Mouse (Mus musculus) heart, embryonic 16.5 days (tissue): Measurements from ENCODE around the gene Lrp8. TPM values are rescaled to one million over a fixed set of nuclear protein-coding genes. Genes with fewer than 3 reads are reported as not detected.

Experiments
- ATAC-seq: fragments of 200-750 bp; cut with Nextera tagmentation; replicated peaks from 2 replicates; pipeline ENCODE4 v1.8.0; 2017; ENCODE audit warnings: moderate number of reproducible peaks; ENCODE audit not compliant: insufficient read depth, low FRiP score; ENCODE audit errors: extremely low read depth
- H3K27ac ChIP-seq: fragments of 300-500 bp; sonication (generic); 2 replicates; pipeline ENCODE4 v1.5.1; 2014; ENCODE audit warnings: mild to moderate bottlenecking, low read length, control low read depth, moderate library complexity
- H3K27me3 ChIP-seq: fragments of 300-500 bp; sonication (generic); 2 replicates; pipeline ENCODE4 v1.6.1; 2014; ENCODE audit warnings: low read length, mixed read lengths; ENCODE audit not compliant: control insufficient read depth, insufficient read depth
- H3K36me3 ChIP-seq: fragments of 300-500 bp; sonication (generic); 2 replicates; pipeline ENCODE4 v1.6.1; 2014; ENCODE audit not compliant: control insufficient read depth, insufficient read depth
- H3K4me1 ChIP-seq: fragments of 300-500 bp; sonication (generic); 2 replicates; pipeline ENCODE4 v1.6.1; 2014; ENCODE audit warnings: low read length, mixed read lengths; ENCODE audit not compliant: control insufficient read depth, insufficient read depth
- H3K4me2 ChIP-seq: fragments of 300-500 bp; sonication (generic); 2 replicates; pipeline ENCODE4 v1.6.1; 2014; ENCODE audit warnings: low read depth, mild to moderate bottlenecking, control low read depth, low read length
- H3K4me3 ChIP-seq: fragments of 300-500 bp; sonication (generic); 2 replicates; pipeline ENCODE4 v1.5.1; 2014; ENCODE audit warnings: mild to moderate bottlenecking, control low read depth, low read length
- H3K9ac ChIP-seq: fragments of 300-500 bp; sonication (generic); 2 replicates; pipeline ENCODE4 v1.6.1; 2014; ENCODE audit warnings: low read length, control low read depth
- H3K9me3 ChIP-seq: fragments of 300-500 bp; sonication (generic); replicated peaks from 2 replicates; pipeline ENCODE4 v1.6.1; 2016; ENCODE audit warnings: low read length; ENCODE audit not compliant: control insufficient read depth
- WGBS: fragments of 180-500 bp; shearing (Covaris S2); extraction: QIAGEN DNeasy Blood & Tissue Kit; methylation state at CpG from one replicate; pipeline ENCODE4 v1.1.7; 2014; 5-methylcytosine and 5-hydroxymethylcytosine counted together
- polyA plus RNA-seq: library from polyadenylated mRNA; unstranded; fragments of >200 nt; fragmentation: Nextera tagmentation; extraction: Ambion mirVana; gene quantifications from 2 replicates; pipeline ENCODE4 v1.2.1, GENCODE M21; 2015

Gene Lrp8
- polyA plus RNA-seq, 1 experiment from 2014 or later = 0.91 TPM

DNA sequence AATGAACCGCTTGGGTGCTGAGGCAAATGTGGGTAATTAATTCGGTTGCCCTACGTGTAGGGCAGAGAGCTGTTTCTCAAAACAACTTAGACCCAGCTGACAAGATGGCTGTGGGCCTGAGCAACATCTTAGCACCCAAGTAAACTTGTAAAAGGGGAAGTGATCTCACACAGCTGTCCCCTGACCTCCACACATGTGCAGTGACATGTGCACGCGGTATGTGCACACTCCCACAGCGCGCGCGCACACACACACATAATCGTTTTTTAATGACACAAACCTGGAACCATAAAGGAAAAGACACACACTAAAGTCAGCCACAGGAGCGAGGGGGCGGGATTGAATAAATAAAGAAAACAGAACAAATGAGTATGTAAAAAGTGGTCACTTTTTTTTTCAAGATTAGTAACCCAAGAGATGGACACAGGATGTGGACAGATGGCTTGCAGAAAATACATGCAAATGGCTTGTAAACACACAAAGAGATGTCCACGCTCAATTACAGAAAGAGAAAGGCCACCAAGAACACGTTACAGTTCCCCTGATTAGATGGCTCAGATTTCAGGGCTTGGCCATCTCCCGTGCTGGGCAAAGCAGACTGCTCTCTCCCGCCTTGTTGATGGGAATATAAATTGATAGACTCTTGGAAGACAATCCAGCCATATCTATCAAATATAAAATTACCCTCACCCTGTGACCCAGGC is 29.8 kb upstream of the Lrp8 start:
- no peak overlapping the region for H3K9ac ChIP-seq
- WGBS = 80% methylated on average over 16 of the region's 16 CpGs
- H3K4me2 ChIP-seq = no peak overlapping the region

DNA sequence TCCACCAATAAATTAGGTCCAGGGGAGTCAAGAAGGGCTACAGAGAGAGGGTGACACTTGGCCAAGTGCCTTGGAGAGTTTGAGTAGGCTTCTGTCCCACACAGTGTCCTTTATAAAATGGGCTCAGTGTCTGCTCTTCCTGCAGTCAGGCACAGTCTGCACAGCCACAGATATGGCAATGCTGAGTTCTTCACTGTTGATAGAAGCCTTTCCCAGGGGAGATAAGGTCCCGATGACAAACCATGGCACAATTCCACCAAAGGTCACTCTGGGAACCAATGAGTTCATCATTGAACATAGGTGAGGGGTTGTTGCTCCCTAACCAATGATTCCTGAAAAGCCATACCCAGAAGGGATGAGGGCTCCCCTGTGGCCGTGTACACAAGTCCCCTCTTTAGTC is 27.2 kb upstream of the Lrp8 start:
- H3K4me3 ChIP-seq = no peak overlapping the region
- H3K9me3 ChIP-seq = no peaks in the 10 kb centered on the region
- no peak overlapping the region for H3K9ac ChIP-seq
- no peak for ATAC-seq
- H3K36me3 ChIP-seq = no peaks in the 10 kb centered on the region
- no peak overlapping the region for H3K4me2 ChIP-seq
- 34% methylated on average over 2 of the region's 2 CpGs for WGBS
- H3K27me3 ChIP-seq = no peaks in the 10 kb centered on the region
- no peaks in the 10 kb centered on the region for H3K4me1 ChIP-seq
- H3K27ac ChIP-seq = no peak overlapping the region

More for the DNA sequence above, 29.8 kb upstream of the Lrp8 start:
- no peaks in the 10 kb centered on the region for H3K36me3 ChIP-seq
- no peak overlapping the region for H3K4me3 ChIP-seq
- H3K27ac ChIP-seq = no peak overlapping the region
- ATAC-seq = no peak
- H3K9me3 ChIP-seq = no peaks in the 10 kb centered on the region
- H3K4me1 ChIP-seq = no peaks in the 10 kb centered on the region
- no peaks in the 10 kb centered on the region for H3K27me3 ChIP-seq

DNA sequence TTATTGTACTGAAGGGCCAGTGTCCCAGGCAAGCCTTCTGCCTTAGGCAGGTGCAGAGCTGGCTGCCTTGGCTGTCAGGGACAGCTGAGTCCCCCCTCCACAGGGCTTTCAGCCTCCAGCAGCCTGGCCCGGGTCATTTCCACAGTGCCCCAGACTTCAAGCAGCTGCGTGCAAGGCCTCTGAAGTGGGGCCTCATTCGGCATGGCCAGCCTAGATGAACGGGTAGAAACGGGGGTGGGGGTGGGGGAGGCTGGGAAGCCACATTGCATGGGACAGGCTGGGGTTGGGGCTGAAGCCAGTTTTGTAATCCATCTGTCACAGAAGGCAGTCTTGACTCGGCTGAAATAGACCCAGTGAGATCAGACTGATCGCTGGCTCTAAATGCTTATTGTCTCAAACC is 26.4 kb upstream of the Lrp8 start:
- no peaks in the 10 kb centered on the region for H3K36me3 ChIP-seq
- H3K27me3 ChIP-seq = no peaks in the 10 kb centered on the region
- H3K9ac ChIP-seq = no peak overlapping the region
- H3K4me1 ChIP-seq = no peaks in the 10 kb centered on the region
- H3K4me3 ChIP-seq = no peak overlapping the region
- 41% methylated on average over 7 of the region's 7 CpGs for WGBS
- no peak overlapping the region for H3K27ac ChIP-seq
- no peaks in the 10 kb centered on the region for H3K9me3 ChIP-seq
- no peak overlapping the region for H3K4me2 ChIP-seq
- ATAC-seq = no peak

DNA sequence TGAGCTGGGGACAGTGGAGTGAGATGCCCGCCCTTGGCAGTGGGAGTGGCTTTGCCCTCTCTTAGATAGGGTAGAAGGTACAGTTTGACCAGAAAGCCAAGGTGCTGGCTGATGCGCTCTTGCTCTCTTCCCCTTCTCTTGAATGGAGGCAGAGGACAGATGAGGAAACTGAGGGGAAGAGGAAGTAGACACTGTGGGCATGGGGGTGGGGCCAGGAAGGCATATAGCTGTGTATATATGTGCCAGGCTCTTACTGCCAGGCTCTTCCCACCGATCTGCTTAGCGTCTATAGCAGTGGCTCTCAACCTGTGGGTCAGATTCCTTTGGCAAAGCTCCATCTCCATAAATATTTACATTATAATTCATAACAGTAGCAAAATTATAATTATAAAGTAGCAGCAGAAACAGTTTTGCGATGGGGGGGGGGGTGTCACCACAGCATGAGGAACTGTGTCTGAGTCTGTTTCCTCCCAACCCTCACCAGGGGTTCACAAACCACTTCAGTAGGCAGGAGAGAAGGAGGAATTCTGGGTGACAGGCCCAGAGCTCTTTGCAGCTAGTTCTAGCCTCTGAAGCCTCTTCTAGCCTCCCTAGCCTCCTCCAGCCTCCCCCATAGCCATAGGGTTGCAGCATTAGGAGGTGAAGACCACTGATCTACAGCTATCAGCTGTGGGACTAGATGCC is 24.9 kb upstream of the Lrp8 start:
- ATAC-seq = no peak
- H3K27ac ChIP-seq = no peak overlapping the region
- 68% methylated on average over 5 of the region's 5 CpGs for WGBS
- H3K9me3 ChIP-seq = no peaks in the 10 kb centered on the region
- H3K9ac ChIP-seq = no peak overlapping the region
- H3K4me2 ChIP-seq = no peak overlapping the region
- no peak overlapping the region for H3K4me3 ChIP-seq
- H3K36me3 ChIP-seq = no peaks in the 10 kb centered on the region
- no peaks in the 10 kb centered on the region for H3K4me1 ChIP-seq
- no peaks in the 10 kb centered on the region for H3K27me3 ChIP-seq

DNA sequence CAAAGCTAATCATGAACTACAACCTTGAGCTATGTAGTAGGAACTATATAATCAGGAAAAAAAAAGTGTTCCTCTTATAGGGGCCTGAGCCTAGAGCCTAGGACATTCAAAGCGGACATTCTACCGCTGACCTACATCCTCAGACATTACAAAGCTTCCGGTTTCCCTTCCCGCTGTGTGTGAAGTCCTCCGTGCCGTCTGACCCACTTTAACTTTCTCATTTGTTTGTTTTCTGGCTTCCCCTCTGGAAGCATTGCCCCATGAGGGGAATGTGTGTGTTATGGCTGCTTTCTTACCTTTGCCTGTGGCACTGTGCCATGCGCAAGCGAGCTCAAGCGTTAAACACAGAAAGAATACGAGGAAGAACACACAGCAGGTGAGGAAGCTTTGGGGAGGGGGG is 18.5 kb upstream of the Lrp8 start:
- WGBS = 69% methylated on average over 10 of the region's 10 CpGs
- Histone ChIP-seq H3K27me3 (no peaks in the 10 kb centered on the region), H3K27ac (no peak overlapping the region), H3K4me1 (no peaks in the 10 kb centered on the region), H3K4me2 (no peak overlapping the region), H3K4me3 (no peak overlapping the region), H3K9ac (no peak overlapping the region), H3K36me3 (no peaks in the 10 kb centered on the region), H3K9me3 (no peaks in the 10 kb centered on the region)
- ATAC-seq = no peak

DNA sequence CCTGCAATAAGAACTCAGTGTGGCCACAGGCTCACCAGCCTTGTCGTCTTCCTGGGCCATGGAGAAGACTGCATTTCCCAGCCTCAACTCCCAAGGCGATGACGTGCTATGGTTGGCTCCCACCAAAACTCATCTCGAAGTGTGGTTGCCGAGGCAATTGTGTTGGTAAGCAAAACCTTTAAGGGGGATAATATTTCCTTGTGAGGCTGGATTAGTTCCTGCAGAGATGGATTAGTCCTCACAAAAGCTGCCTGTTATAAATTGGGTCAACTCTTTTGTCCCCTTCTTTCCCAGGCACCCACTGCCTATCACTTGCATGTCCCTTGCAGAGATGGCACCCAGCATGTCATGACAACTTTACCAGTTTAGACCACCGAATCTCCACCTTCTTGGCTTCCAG is 13.2 kb upstream of the Lrp8 start:
- Histone ChIP-seq H3K9me3 (no peaks in the 10 kb centered on the region), H3K36me3 (no peaks in the 10 kb centered on the region), H3K4me3 (no peak overlapping the region), H3K27ac (no peak overlapping the region), H3K27me3 (no peaks in the 10 kb centered on the region), H3K9ac (no peak overlapping the region), H3K4me2 (no peak overlapping the region), H3K4me1 (no peaks in the 10 kb centered on the region)
- 82% methylated on average over 6 of the region's 6 CpGs for whole genome bisulfite sequencing
- no peak for ATAC-seq

DNA sequence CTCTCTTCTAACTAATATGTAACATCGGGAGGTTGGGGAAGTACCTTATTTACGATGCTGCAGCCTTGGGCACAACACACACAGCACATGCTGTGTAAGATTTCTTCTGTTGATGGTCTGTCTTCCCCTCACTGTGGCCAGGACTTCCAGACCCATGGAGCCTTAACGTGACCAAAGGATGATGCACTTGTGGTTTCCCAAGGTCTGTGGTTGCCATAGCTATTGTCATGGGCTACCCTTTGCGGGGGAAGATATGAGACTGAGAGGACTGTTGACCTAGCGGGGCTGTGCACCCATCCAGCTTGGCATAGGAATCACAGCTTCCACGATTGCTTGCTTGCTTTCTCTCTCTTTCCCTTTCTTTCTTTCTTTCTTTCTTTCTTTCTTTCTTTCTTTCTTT is 1.3 kb upstream of the Lrp8 start:
- Histone ChIP-seq H3K27ac (no peak overlapping the region), H3K36me3 (no peaks in the 10 kb centered on the region), H3K4me1 (peaks cover 15% of the 10 kb centered on the region), H3K4me2 (no peak overlapping the region), H3K9me3 (no peaks in the 10 kb centered on the region), H3K27me3 (peaks cover 21% of the 10 kb centered on the region), H3K9ac (no peak overlapping the region), H3K4me3 (no peak overlapping the region)
- no peak for ATAC-seq
- WGBS = 77% methylated on average over 6 of the region's 6 CpGs

DNA sequence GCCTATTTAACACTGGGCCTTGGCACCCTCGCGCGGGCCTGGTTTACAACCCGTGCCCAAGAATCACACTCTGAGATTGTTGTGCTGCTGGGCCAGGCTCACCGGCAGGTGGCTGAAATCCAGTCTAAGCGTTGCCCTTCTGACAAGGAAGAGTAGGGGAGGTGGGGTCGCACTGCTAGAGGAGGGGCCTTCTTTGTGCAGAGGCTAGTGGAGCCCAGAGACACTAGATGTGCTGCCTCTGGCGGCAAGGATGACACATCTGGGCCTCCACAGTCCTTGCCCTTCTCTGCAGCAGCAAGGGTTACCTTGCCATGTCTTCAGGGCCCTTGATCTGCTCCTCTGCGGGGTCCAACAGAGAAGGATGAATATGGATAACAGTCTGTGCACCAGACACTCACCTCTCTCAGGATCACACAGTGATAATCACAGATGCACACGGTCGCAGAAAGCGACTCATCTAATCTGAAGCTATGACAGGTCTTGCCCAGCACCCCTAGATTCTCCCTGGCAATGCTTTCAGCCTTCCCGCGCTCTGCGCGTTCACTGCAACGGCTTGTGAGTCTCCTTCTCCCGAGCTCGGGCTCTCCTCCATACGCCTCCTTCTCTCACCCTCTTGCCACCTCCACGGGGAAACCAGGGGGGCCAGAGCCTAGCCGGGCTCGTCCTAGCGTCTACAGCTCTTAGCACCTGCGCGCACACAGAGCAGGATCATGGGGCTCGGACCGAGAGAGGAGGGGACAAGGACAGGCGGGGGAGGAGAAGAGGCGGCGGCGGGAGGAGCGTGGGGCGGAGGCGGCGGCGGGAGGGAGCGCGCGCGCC is 486 bp upstream of the Lrp8 start:
- H3K4me1 ChIP-seq = peaks cover 15% of the 10 kb centered on the region
- peak overlapping the region; percentile 97 for H3K4me2 ChIP-seq
- no peak overlapping the region for H3K27ac ChIP-seq
- peak overlapping the region; percentile 52 for H3K9ac ChIP-seq
- WGBS = 3% methylated on average over 36 of the region's 41 CpGs
- peaks cover 21% of the 10 kb centered on the region for H3K27me3 ChIP-seq
- H3K9me3 ChIP-seq = no peaks in the 10 kb centered on the region
- H3K36me3 ChIP-seq = no peaks in the 10 kb centered on the region
- peak overlapping the region; percentile 75 for H3K4me3 ChIP-seq
- peak; percentile 72 for ATAC-seq
